Mouse (Mus musculus): Measurements from ENCODE around the gene Tmtc2.

Gene Tmtc2

DNA sequence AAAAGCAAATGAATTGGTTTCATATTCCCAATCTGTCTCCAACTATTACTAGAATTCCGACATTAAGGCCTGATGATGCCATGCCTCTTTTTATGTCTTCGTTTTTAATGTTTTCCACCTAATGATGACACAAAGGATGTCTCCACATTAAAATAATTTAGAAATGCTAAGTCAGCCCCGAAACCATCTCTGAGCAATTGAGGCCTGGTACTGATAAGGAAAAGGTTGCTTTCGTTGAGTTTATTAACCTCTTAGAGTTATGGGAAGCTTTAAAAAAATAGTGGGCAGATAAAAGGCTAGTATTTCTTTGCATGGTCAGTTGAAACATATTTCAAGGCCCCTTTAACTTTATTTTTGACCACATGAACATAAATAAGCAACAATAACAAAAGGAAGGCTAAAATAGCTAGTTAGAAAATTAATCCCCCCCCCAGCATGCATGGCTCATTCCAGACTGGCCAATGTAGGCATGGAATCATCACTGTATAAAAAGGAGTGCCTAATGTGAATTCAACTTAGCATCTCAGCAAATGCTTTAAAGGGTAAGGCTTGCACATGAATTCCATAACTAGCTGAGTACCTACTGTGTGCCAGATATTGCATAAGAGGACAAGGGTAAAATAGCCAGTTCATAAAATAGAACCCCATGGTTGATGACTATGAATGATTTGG lies 168.3 kb downstream of the Tmtc2 start:
- no peak for DNase-seq (ENCODE audit: low spot score)

DNA sequence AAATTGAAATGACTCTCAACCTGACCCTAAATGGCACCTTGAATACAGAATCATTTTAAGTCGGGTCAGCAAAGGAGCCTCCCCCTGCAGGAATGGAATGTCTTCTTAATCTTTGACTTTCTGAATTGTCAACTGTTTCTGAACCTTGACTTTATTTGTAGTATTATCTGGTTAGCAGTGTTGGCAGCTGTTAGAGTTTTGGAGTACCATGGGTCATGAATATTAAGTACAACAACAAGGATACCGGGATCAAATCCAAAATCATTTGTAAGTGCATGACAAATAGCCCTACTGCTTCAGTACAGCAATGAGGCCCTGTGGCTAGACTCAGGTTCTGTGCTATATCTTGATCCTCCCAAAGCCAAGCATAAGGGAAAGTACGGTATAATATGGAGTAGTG lies 170.3 kb downstream of the Tmtc2 start:
- no peak for DNase-seq (ENCODE audit: low spot score)

DNA sequence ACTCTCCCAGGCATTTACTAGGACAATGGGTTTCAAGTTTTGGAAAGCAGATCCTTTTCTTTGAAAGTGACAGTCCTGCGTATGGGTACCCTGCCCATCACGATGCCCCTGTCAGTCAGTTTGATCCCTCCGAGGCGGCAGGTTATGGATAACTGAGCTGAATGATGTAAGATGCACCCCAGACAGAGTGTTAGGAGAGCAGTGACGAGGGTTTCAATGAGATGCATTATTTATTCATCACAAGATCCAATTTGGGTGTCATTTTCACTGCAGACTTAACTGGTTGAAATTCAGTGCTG lies 171.8 kb downstream of the Tmtc2 start:
- no peak for DNase-seq (ENCODE audit: low spot score)

- DNase-seq (ENCODE audit: low spot score) = no peak
Observed at GRCm38 (mm10) chr10:105401754-105402480, 172.3 kb downstream of the Tmtc2 start.

GRCm38 (mm10) chr10:105399316-105399715 lies 174.9 kb downstream of the Tmtc2 start:
- no peak for DNase-seq (ENCODE audit: low spot score)

DNA sequence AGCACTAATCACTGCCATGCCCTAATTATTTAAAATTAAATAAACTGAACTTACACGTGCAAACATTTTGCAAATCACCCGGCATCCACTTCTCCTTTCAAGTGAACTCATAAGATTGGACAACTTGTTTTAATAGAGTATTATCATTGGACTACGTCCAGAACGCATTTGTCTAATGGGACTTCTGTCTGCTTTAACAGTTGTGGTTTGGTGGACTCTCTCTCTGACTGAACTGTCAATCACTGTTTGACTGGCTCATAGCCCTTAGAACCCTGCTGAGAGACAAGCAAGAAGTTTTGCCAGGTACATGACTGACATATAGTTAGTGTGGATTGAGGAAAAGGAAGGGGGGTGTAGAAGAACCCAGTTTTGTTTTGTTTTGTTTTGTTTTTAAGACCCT lies 190.2 kb downstream of the Tmtc2 start:
- no peak for DNase-seq (ENCODE audit: low spot score)

DNA sequence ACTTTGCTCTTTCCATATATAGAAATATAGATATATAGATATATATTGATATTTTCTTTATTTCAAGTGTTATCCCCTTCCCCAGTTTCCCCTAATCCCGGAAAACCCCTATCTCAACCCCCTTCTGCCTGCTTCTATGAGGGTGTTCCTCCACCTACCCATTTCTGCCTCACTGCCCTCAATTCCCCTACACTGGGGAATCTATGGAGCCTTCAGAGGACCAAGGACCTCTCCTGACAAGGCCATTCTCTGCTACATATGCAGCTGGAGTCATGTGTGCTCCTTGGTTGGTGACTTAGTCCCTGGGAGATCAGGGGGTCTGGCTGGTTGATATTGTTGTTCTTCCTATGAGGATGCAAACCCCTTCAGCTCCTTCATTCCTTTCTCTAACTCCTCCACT lies 192.5 kb downstream of the Tmtc2 start:
- no peak for DNase-seq (ENCODE audit: low spot score)

DNA sequence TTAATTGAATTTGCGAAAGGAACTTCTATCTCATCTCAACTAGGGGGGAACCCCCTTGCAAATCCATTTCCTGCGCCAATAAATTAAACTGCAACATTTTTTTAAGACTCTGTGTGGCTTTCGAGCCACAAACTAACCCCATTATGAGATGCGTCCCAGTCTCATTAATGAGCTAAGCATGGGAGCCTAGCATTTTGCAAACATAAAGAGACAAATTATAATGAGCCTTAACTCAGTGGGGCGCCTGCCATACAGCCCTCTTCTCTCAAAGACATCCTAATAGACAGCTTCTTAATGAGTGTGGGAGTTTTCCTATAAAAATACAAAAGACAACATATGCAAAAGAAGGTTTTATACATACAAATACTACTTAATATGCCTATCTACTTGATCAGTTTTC lies 193.0 kb downstream of the Tmtc2 start:
- DNase-seq (ENCODE audit: low spot score) = no peak

DNA sequence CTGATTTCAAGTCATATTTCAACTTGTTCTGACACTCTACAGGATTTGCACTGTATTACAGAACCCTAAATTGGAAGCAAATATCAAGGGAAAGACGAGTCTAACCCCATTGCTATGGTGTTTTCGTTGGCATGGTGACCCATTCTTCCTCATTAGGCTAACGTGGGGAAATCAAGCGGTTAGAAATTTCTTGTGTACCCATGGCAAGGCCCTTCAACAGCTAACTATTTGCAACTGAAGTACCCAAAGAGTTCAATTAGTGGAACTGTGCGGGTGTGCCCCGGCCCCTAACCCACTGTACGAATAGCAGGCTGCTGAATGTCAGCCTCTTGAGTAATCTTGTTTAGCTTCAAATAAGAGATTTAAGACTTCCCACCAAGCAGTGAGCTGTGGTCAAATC lies 193.7 kb downstream of the Tmtc2 start:
- DNase-seq (ENCODE audit: low spot score) = no peak

DNA sequence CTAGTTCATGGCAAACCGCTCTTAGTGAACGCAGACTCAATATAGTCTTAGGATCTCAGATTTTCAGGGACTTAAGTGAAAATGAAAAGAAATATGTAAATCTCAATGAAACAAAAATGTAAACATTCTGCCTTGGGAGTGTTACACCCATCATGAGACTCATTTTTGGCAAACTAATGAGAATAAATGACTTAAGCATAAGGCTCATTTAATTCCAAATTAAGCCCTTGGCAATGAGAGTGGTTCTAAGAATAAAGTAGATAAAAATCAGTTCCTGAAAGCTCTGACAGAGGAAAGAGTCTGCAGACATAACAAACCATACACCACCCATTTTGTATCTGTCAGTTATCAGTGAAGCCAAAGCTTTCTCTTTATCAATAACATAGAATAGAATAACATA lies 196.5 kb downstream of the Tmtc2 start:
- DNase-seq (ENCODE audit: low spot score) = no peak

DNA sequence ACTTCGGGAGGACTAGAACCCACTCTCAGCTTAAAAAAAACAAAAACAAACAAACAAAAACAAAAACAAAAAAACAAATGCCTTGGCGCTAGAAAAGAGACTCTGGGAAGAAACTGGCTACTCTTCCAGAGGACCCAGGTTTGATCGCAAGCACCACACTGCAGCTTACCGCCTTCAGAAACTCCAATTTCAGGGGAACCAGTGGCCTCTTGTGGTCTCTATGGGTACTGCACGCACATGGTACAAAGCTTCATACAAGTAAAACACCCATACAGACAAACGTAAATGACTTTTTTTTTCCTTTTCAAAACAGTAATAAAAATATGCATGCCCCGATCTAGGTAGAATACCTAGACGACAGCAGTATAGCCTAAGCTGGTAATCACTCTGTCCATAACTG lies 201.0 kb downstream of the Tmtc2 start:
- DNase-seq (ENCODE audit: low spot score) = no peak

- no peak for DNase-seq (ENCODE audit: low spot score)
Observed at GRCm38 (mm10) chr10:105368242-105368641, 206.0 kb downstream of the Tmtc2 start.

DNA sequence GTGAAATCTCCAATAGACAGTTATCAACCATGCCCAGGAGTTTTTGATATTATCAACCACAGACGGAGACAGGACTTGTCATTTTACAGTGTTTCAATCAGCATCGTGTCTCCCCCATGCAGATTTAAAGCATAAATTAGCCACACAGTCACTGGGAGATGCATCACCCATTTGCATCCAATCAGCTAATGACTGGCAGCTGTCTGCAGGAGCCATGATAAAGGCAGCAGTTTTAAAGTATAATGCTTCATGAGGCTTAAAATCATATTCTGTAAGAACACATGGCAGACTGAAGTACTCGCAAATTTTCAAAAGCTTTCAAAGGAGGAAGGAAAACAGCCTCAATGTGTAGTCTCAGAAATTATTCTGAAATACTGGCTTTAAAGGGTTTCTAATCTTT lies 209.8 kb downstream of the Tmtc2 start:
- no peak for DNase-seq (ENCODE audit: low spot score)

- no peak for DNase-seq (ENCODE audit: low spot score)
Observed at GRCm38 (mm10) chr10:105350301-105350700, 223.9 kb downstream of the Tmtc2 start.

- no peak for DNase-seq (ENCODE audit: low spot score)
Observed at GRCm38 (mm10) chr10:105345920-105346319, 228.3 kb downstream of the Tmtc2 start.

- DNase-seq (ENCODE audit: low spot score) = no peak
Observed at GRCm38 (mm10) chr10:105332856-105333255, 241.4 kb downstream of the Tmtc2 start.

- no peak for DNase-seq (ENCODE audit: low spot score)
Observed at GRCm38 (mm10) chr10:105330327-105330726, 243.9 kb downstream of the Tmtc2 start.

DNA sequence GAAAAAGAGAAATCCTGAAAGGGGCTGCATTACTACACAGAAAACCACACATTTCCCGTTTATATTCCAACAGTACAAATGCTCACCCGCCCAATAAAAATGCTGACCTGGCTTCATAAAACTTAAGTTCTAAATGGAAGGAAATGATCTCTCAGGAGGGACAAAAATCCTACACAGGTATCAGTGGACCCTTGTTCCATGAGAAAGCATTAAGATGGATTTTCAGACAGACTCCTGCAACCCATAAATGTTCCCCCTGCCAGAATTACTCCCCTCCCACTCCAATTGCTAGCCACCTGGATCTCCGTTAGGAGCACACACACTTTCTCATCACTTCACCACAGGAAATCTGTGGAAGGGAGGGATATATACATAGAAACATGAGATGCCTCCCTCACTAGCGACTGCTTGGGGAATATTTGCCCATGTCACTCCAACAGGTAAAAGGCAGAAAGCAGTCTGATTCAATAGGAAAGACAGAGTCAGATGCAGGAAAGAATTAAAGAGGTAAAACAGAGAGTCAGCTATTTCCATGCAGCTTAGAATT lies 250.5 kb downstream of the Tmtc2 start:
- DNase-seq (ENCODE audit: low spot score) = no peak

GRCm38 (mm10) chr10:105319299-105320057 lies 254.8 kb downstream of the Tmtc2 start:
- no peak for DNase-seq (ENCODE audit: low spot score)

- DNase-seq (ENCODE audit: low spot score) = no peak
Observed at GRCm38 (mm10) chr10:105318869-105319268, 255.4 kb downstream of the Tmtc2 start.

- DNase-seq (ENCODE audit: low spot score) = no peak
Observed at GRCm38 (mm10) chr10:105312986-105313385, 261.3 kb downstream of the Tmtc2 start.

DNA sequence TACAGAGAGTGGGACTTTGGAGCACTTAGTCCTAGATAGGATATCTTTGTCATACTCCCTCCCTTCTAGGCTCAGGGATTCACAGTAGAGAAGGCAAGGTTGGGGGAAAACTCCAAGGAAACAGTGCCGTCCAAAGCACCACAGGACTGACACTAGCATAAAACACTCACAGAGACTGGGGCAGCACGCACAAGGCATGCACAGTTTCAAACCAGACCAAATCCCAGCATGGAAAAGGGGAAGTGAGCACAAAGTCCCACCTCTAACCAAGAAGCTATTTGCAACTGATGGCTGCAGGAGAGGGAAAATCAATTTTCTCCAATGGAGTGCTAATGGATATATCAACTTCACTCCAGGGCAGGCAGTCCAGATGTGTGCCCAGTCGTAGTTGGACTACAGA lies 276.7 kb downstream of the Tmtc2 start:
- no peak for DNase-seq (ENCODE audit: low spot score)

DNA sequence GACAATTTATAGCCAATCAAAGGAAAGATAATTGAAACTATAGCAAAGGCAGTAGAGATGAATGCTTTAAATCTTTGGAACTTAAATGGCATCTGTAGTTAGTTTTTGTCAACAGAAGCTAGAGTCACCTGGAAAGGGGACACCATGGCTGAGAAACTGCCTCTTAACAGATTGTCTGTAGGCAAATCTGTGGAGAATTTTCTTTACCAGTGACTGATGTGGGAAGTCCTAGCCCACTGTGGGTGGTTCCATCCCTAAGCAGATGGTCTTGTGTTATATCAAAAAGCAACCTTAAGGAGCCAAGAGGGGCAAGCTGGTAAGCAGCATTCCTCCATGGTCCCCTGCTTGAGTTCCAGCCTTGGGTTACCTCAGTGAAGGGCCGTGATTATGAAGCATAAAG lies 281.3 kb downstream of the Tmtc2 start:
- DNase-seq (ENCODE audit: low spot score) = no peak
